Mouse (Mus musculus) liver, embryonic 11.5 days (tissue): Measurements from ENCODE around the gene Ces5a. TPM values are rescaled to one million over a fixed set of nuclear protein-coding genes. Genes with fewer than 3 reads are reported as not detected.

Experiments used
- ATAC-seq: fragments of 200-750 bp; cut with Nextera tagmentation; replicated peaks from 2 replicates; pipeline ENCODE4 v1.8.0; 2017; ENCODE audit warnings: moderate number of reproducible peaks, mild to moderate bottlenecking, moderate TSS enrichment, moderate library complexity; ENCODE audit not compliant: low FRiP score
- DNase-seq: peaks from one replicate; pipeline ENCODE4 v3.0.0-alpha.2; 2017; ENCODE audit warnings: low spot score
- H3K27ac ChIP-seq: fragments of 300-500 bp; sonication (generic); 2 replicates; pipeline ENCODE4 v1.5.1; 2014; ENCODE audit warnings: mild to moderate bottlenecking, low read depth, low read length, control low read depth
- H3K27me3 ChIP-seq: fragments of 300-500 bp; sonication (generic); replicated peaks from 2 replicates; pipeline ENCODE4 v1.6.1; 2014; ENCODE audit warnings: low read length, mixed read lengths; ENCODE audit not compliant: control insufficient read depth, insufficient read depth
- H3K36me3 ChIP-seq: fragments of 300-500 bp; sonication (generic); 2 replicates; pipeline ENCODE4 v1.6.1; 2014; ENCODE audit warnings: mild to moderate bottlenecking, low read length, moderate library complexity, mixed read lengths; ENCODE audit not compliant: control insufficient read depth, insufficient read depth
- H3K4me1 ChIP-seq: fragments of 300-500 bp; sonication (generic); replicated peaks from 2 replicates; pipeline ENCODE4 v1.6.1; 2014; ENCODE audit warnings: low read length, mixed read lengths; ENCODE audit not compliant: control insufficient read depth, insufficient read depth
- H3K4me2 ChIP-seq: fragments of 300-500 bp; sonication (generic); 2 replicates; pipeline ENCODE4 v1.6.1; 2014; ENCODE audit warnings: mild to moderate bottlenecking, control low read depth, moderate library complexity
- H3K4me3 ChIP-seq: fragments of 300-500 bp; sonication (generic); 2 replicates; pipeline ENCODE4 v1.5.1; 2014; ENCODE audit warnings: low read depth, low read length, control low read depth
- H3K9ac ChIP-seq: fragments of 300-500 bp; sonication (generic); 2 replicates; pipeline ENCODE4 v1.6.1; 2014; ENCODE audit warnings: low read depth, low read length, control low read depth
- H3K9me3 ChIP-seq: fragments of 300-500 bp; sonication (generic); 2 replicates; pipeline ENCODE4 v1.6.1; 2016; ENCODE audit warnings: low read length, inconsistent platforms, mixed read lengths; ENCODE audit not compliant: control insufficient read depth
- WGBS: fragments of 180-500 bp; shearing (Covaris S2); extraction: QIAGEN DNeasy Blood & Tissue Kit; methylation state at CpG from one replicate; pipeline ENCODE4 v1.1.7; 2014; 5-methylcytosine and 5-hydroxymethylcytosine counted together
- polyA plus RNA-seq: library from polyadenylated mRNA; unstranded; fragments of >200 nt; fragmentation: Nextera tagmentation; extraction: Ambion mirVana; gene quantifications from 2 replicates; pipeline ENCODE4 v1.2.1, GENCODE M21; 2014

Gene Ces5a
- polyA plus RNA-seq, 1 experiment from 2014 or later, result not detected

DNA sequence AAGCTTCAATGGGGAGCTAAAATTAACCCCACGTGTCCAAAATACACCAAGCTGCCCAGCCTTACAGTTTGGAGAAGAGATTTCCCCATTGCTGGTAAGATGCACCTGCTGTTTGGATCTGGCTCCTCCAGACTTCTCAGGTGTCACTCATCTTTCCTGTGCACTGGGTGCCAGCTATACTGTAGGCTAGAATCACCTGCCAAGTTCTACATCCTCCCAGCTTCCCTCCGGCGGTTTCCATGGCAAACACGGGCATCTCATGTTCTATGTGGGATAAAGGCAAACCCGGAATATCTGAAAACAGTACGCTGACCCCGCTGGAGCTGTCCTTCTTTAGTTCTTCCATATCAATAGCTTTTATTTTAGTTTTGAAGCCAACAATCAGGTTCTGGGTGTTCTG is 27.9 kb upstream of the Ces5a start:
- H3K4me3 ChIP-seq, result no peak overlapping the region
- no peak for ATAC-seq
- WGBS, result 78% methylated on average over 7 of the region's 7 CpGs

DNA sequence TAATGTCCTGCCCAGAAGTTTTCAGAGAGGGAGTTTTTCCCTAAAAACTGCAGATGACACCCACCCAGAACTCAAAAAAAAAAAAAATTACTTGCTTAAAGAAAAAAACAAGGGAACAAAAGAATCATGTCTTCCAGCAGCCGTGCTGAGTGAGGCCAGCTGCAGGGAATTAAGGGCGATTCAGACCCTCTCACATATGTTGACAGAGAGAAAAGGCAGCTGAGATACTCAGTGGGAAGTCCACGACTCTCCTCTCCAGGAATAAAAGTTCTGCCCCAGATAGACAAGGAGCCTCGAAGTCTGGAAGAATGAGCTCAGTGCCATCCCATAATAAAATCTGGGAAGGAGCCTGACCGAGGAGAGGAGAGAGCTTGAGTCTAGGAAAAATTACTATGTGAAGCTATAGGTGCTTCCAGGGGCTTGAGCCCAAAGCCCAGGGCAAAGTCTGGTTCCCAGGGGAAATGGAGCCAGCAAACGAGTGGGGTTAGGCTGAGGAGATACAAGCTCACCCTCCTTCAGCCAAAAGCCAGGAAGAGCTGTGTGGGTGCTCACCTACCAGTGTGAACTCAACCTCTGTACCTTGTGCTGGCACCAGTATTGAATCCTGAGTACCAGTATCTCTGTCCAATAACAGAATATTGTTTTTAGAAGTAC is 27.1 kb upstream of the Ces5a start:
- Histone ChIP-seq H3K27me3 (no peaks in the 10 kb centered on the region), H3K9me3 (no peaks in the 10 kb centered on the region), H3K27ac (no peak overlapping the region), H3K4me3 (no peak overlapping the region), H3K4me2 (no peak overlapping the region), H3K4me1 (no peaks in the 10 kb centered on the region), H3K9ac (no peak overlapping the region), H3K36me3 (no peaks in the 10 kb centered on the region)
- WGBS, result 42% methylated on average over 6 of the region's 6 CpGs
- ATAC-seq (no peak), DNase-seq (no peak)

More for the DNA sequence above, 27.9 kb upstream of the Ces5a start:
- no peak overlapping the region for H3K4me2 ChIP-seq
- no peak overlapping the region for H3K9ac ChIP-seq
- no peak overlapping the region for H3K27ac ChIP-seq
- no peaks in the 10 kb centered on the region for H3K4me1 ChIP-seq
- no peak for DNase-seq
- H3K36me3 ChIP-seq, result no peaks in the 10 kb centered on the region
- no peaks in the 10 kb centered on the region for H3K9me3 ChIP-seq
- no peaks in the 10 kb centered on the region for H3K27me3 ChIP-seq

GRCm38 (mm10) chr8:93561271-93561670 is 25.6 kb upstream of the Ces5a start:
- H3K4me2 ChIP-seq, result no peak overlapping the region
- H3K27me3 ChIP-seq, result no peaks in the 10 kb centered on the region
- 69% methylated on average over 3 of the region's 3 CpGs for WGBS
- no peak overlapping the region for H3K27ac ChIP-seq
- no peaks in the 10 kb centered on the region for H3K36me3 ChIP-seq
- DNase-seq (no peak), ATAC-seq (no peak)
- H3K4me3 ChIP-seq, result no peak overlapping the region
- H3K4me1 ChIP-seq, result no peaks in the 10 kb centered on the region
- H3K9me3 ChIP-seq, result no peaks in the 10 kb centered on the region
- no peak overlapping the region for H3K9ac ChIP-seq

DNA sequence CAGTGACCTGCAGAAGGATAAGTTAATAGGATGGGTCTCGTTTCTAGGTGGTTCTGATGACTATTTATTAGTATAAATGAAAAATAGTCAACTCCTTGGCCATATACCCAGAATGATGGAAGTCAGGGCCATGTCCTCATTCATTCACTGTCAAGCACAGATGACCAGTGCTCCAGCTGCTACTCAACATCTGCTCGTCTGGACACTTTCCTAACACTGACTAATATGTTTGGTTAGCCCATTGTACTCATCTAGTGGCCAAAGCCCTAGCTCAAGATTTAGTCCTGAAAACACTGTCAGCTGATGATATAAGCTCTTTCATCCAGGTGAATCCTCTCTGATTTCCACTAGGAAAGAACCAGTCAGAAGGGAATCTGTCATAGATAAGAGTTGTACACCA is 24.1 kb upstream of the Ces5a start:
- H3K27ac ChIP-seq, result no peak overlapping the region
- ATAC-seq (no peak), DNase-seq (no peak)
- WGBS, result 65% methylated on average over 2 of the region's 2 CpGs
- no peak overlapping the region for H3K9ac ChIP-seq
- no peak overlapping the region for H3K4me3 ChIP-seq
- no peak overlapping the region for H3K4me2 ChIP-seq
- no peaks in the 10 kb centered on the region for H3K36me3 ChIP-seq
- H3K27me3 ChIP-seq, result no peaks in the 10 kb centered on the region
- no peaks in the 10 kb centered on the region for H3K4me1 ChIP-seq
- no peaks in the 10 kb centered on the region for H3K9me3 ChIP-seq

GRCm38 (mm10) chr8:93502634-93503033 is 33.0 kb downstream of the Ces5a start:
- Histone ChIP-seq H3K27me3 (no peaks in the 10 kb centered on the region), H3K4me3 (no peak overlapping the region), H3K4me1 (no peaks in the 10 kb centered on the region), H3K36me3 (no peaks in the 10 kb centered on the region), H3K9me3 (no peaks in the 10 kb centered on the region), H3K9ac (no peak overlapping the region), H3K4me2 (no peak overlapping the region), H3K27ac (no peak overlapping the region)
- DNase-seq, result no peak
- 64% methylated on average over 3 of the region's 3 CpGs for whole genome bisulfite sequencing
- ATAC-seq, result no peak

DNA sequence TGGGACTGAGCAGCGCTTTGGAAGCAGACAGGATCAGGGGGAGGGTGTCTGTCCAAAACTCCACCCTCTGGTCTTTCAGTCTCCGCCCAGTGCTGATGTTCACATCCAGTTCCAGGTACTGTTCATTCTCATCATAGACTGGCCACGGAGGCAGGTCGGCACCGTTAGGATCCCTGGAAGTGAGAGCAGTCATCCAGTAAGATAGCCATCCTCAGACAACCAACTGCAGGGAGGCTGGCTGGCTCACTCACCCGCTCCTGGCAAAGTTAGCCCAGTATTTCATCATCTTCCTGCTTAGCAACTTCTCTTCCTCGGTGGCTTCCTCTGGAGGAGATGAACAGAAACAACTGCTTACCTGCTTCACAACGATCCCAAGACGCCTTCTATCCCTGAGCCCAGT is 36.2 kb downstream of the Ces5a start:
- Histone ChIP-seq H3K27me3 (no peaks in the 10 kb centered on the region), H3K4me3 (no peak overlapping the region), H3K27ac (no peak overlapping the region), H3K4me2 (no peak overlapping the region), H3K9ac (no peak overlapping the region), H3K9me3 (no peaks in the 10 kb centered on the region), H3K4me1 (no peaks in the 10 kb centered on the region), H3K36me3 (no peaks in the 10 kb centered on the region)
- 48% methylated on average over 9 of the region's 9 CpGs for WGBS
- ATAC-seq (no peak), DNase-seq (no peak)

DNA sequence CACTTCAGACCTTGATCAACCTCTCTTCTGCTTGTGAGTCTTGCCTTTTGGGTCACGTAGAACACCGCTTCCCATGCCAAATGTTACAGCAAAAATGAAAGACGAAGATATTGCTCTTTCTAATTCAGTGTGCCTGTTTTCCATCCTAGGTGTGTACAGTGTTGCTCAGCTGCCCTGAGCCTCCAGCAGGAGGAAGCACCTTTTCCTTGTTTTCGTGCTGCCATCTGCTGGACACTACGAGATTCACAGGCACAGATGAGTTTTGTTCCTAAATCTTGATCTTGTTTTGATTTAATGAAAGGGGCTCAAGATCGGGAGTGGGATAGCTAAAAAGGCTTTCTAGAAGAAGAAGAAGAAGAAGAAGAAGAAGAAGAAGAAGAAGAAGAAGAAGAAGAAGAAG is 40.3 kb downstream of the Ces5a start:
- no peaks in the 10 kb centered on the region for H3K4me1 ChIP-seq
- no peaks in the 10 kb centered on the region for H3K36me3 ChIP-seq
- no peak for DNase-seq
- ATAC-seq, result no peak
- no peaks in the 10 kb centered on the region for H3K9me3 ChIP-seq
- no peak overlapping the region for H3K9ac ChIP-seq
- 22% methylated on average over 6 of the region's 6 CpGs for WGBS
- H3K27me3 ChIP-seq, result no peaks in the 10 kb centered on the region
- H3K4me3 ChIP-seq, result no peak overlapping the region
- H3K4me2 ChIP-seq, result no peak overlapping the region
- H3K27ac ChIP-seq, result no peak overlapping the region

GRCm38 (mm10) chr8:93488743-93489142 is 46.9 kb downstream of the Ces5a start:
- Histone ChIP-seq H3K4me3 (no peak overlapping the region), H3K27me3 (no peaks in the 10 kb centered on the region), H3K4me2 (no peak overlapping the region), H3K9ac (no peak overlapping the region), H3K4me1 (no peaks in the 10 kb centered on the region), H3K27ac (no peak overlapping the region), H3K36me3 (no peaks in the 10 kb centered on the region), H3K9me3 (no peaks in the 10 kb centered on the region)
- WGBS, result 14% methylated on average over 4 of the region's 4 CpGs
- no peak for ATAC-seq
- no peak for DNase-seq

- Histone ChIP-seq H3K27ac (no peak overlapping the region), H3K4me3 (no peak overlapping the region), H3K9ac (no peak overlapping the region), H3K36me3 (no peaks in the 10 kb centered on the region), H3K4me2 (no peak overlapping the region), H3K4me1 (no peaks in the 10 kb centered on the region), H3K27me3 (no peaks in the 10 kb centered on the region), H3K9me3 (no peaks in the 10 kb centered on the region)
- DNase-seq (no peak), ATAC-seq (no peak)
- 93% methylated on average over 3 of the region's 3 CpGs for WGBS
Observed at GRCm38 (mm10) chr8:93478211-93478610, 57.4 kb downstream of the Ces5a start.
